Mouse (Mus musculus) megakaryocyte, embryonic 14.5 days (primary cell): ENCODE measurements around the gene Zfp69.

Experiments used
- FLI1 ChIP-seq: IDR thresholded peaks from 2 replicates; pipeline ENCODE4 v1.6.1; 2012; ENCODE audit warnings: low read length, inconsistent platforms, mixed read lengths
- GATA1 ChIP-seq: IDR thresholded peaks from 3 replicates; pipeline ENCODE4 v1.6.1; 2012; ENCODE audit warnings: mixed read lengths, low read length, inconsistent platforms, borderline replicate concordance

DNA sequence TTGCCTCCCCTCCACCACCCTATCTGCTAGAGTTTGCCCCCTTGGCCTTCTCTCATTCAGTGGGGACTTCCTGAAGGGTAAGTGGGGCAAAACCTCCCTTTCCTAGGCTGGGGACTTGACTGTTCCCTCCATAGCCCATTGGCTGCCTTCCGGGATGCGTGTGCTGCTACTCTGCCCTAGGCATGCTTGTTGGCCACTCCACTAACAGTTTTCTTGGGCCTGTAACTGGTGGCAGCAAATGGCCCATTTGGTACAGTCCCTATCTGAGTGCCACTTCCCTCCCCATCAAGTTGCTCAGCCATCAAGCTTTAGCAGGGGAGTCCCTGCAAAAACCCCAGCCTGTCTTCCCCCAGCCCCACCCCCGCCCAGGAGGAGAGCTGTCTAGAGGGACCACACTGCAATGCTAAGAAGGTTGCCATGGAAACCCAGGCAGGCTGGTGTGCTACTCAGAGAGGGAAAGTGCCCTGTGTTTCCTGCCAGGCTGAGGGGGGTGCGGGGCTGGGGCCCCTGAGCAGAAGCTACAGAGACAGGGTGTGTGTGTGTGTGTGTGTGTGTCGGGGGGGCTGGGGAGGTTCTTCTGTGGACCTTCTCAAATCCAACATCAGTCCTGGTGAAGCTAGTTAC, 69.4 kb downstream of the Zfp69 start:
- TF ChIP-seq GATA1 (no peak), FLI1 (no peak)
